Mouse (Mus musculus) embryonic facial prominence, embryonic 13.5 days (tissue): ENCODE results near the gene Serpinf2. TPM values are rescaled to one million over a fixed set of nuclear protein-coding genes. Genes with fewer than 3 reads are reported as not detected.
A peak's percentile ranks its signal among the peaks of the same experiment; 100 is the strongest.

Experiments used
- ATAC-seq: fragments of 200-750 bp; cut with Nextera tagmentation; 2 replicates; pipeline ENCODE4 v1.8.0; 2017; ENCODE audit warnings: low read depth; ENCODE audit not compliant: insufficient number of reproducible peaks, insufficient read depth, low FRiP score, low TSS enrichment
- H3K27ac ChIP-seq: fragments of 300-500 bp; sonication (generic); 2 replicates; pipeline ENCODE4 v1.5.1; 2015; ENCODE audit warnings: moderate library complexity, mild to moderate bottlenecking, inconsistent platforms
- H3K27me3 ChIP-seq: fragments of 300-500 bp; sonication (generic); 2 replicates; pipeline ENCODE4 v1.6.1; 2015; ENCODE audit warnings: mild to moderate bottlenecking, inconsistent platforms
- H3K36me3 ChIP-seq: fragments of 300-500 bp; sonication (generic); 2 replicates; pipeline ENCODE4 v1.6.1; 2015; ENCODE audit warnings: mild to moderate bottlenecking, inconsistent platforms
- H3K4me1 ChIP-seq: fragments of 300-500 bp; sonication (generic); 2 replicates; pipeline ENCODE4 v1.6.1; 2015; ENCODE audit warnings: inconsistent platforms
- H3K4me2 ChIP-seq: fragments of 300-500 bp; sonication (generic); 2 replicates; pipeline ENCODE4 v1.6.1; 2015; ENCODE audit warnings: moderate library complexity, mild to moderate bottlenecking, inconsistent platforms
- H3K4me3 ChIP-seq: fragments of 300-500 bp; sonication (generic); 2 replicates; pipeline ENCODE4 v1.5.1; 2015; ENCODE audit warnings: mild to moderate bottlenecking, inconsistent platforms
- H3K9ac ChIP-seq: fragments of 300-500 bp; sonication (generic); 2 replicates; pipeline ENCODE4 v1.6.1; 2015; ENCODE audit warnings: mild to moderate bottlenecking, inconsistent platforms
- H3K9me3 ChIP-seq: fragments of 300-500 bp; sonication (generic); 2 replicates; pipeline ENCODE4 v1.6.1; 2016; ENCODE audit warnings: inconsistent platforms
- WGBS: fragments of 180-500 bp; shearing (Covaris S2); methylation state at CpG from one replicate; pipeline ENCODE4 v1.1.7; 2015; ENCODE audit warnings: mixed read lengths; 5-methylcytosine and 5-hydroxymethylcytosine counted together
- polyA plus RNA-seq: library from polyadenylated mRNA; unstranded; fragments of >200 nt; fragmentation: Nextera tagmentation; extraction: Ambion mirVana; gene quantifications from 2 replicates; pipeline ENCODE4 v1.2.1, GENCODE M21; 2015

Gene Serpinf2
- polyA plus RNA-seq: 0.13 and 6.7 TPM in 2 replicates

- Histone ChIP-seq H3K9ac (no peak within 1 kb of the TSS), H3K27ac (no peak within 1 kb of the TSS), H3K4me2 (no peak within 1 kb of the TSS), H3K36me3 (peaks cover 36% of the 10 kb centered on the region), H3K4me3 (no peak within 1 kb of the TSS), H3K9me3 (no peaks in the 10 kb centered on the region), H3K27me3 (no peaks in the 10 kb centered on the region), H3K4me1 (no peaks in the 10 kb centered on the region)
- WGBS: 88% methylated on average over 6 of the region's 6 CpGs
- no peak for ATAC-seq
Measured at GRCm38 (mm10) chr11:75439363-75439762, at the start of gene Serpinf2. Gene Serpinf2, minus strand, starts transcription at chr11:75439591.

- Histone ChIP-seq H3K36me3 (peaks cover 32% of the 10 kb centered on the region), H3K9ac (peak overlapping the region; percentile 99), H3K4me2 (peak overlapping the region; percentile 94), H3K9me3 (no peaks in the 10 kb centered on the region), H3K27me3 (no peaks in the 10 kb centered on the region), H3K4me3 (peak overlapping the region; percentile 98), H3K4me1 (peaks cover 15% of the 10 kb centered on the region), H3K27ac (peak overlapping the region; percentile 30; the same call in 1 of the 2 replicates)
- no peak for ATAC-seq
- 17% methylated on average over 6 of the region's 6 CpGs for WGBS
Measured at GRCm38 (mm10) chr11:75487496-75487895, 48.1 kb upstream of the Serpinf2 start.

GRCm38 (mm10) chr11:75486601-75487285 is 47.4 kb upstream of the Serpinf2 start, which contains the start of gene Prpf8:
Gene Prpf8, plus strand, starts transcription at chr11:75486816.
- H3K36me3 ChIP-seq: peaks cover 25% of the 10 kb centered on the region
- ATAC-seq: peak; percentile 98
- H3K4me1 ChIP-seq: peaks cover 15% of the 10 kb centered on the region
- no peaks in the 10 kb centered on the region for H3K9me3 ChIP-seq
- WGBS: under 1% methylated on average over 52 of the region's 52 CpGs
- H3K4me2 ChIP-seq: peak within 1 kb of the TSS; percentile 94
- H3K27ac ChIP-seq: peak within 1 kb of the TSS; percentile 75
- peak within 1 kb of the TSS; percentile 99 for H3K9ac ChIP-seq
- H3K4me3 ChIP-seq: peak within 1 kb of the TSS; percentile 98
- no peaks in the 10 kb centered on the region for H3K27me3 ChIP-seq

- ATAC-seq: 0 out of 2 replicates have a peak, but pooled peaks have one; percentile 12
- peaks cover 19% of the 10 kb centered on the region for H3K36me3 ChIP-seq
- peak overlapping the region; percentile 98 for H3K4me3 ChIP-seq
- no peak overlapping the region for H3K9ac ChIP-seq
- H3K4me2 ChIP-seq: peak overlapping the region; percentile 94
- no peak overlapping the region for H3K27ac ChIP-seq
- 21% methylated on average over 3 of the region's 3 CpGs for WGBS
- peaks cover 15% of the 10 kb centered on the region for H3K4me1 ChIP-seq
- H3K27me3 ChIP-seq: no peaks in the 10 kb centered on the region
- H3K9me3 ChIP-seq: no peaks in the 10 kb centered on the region
Measured at GRCm38 (mm10) chr11:75486192-75486591, 46.8 kb upstream of the Serpinf2 start.

GRCm38 (mm10) chr11:75473376-75473775 is 34.0 kb upstream of the Serpinf2 start:
- Histone ChIP-seq H3K27me3 (no peaks in the 10 kb centered on the region), H3K4me3 (no peak overlapping the region), H3K36me3 (no peaks in the 10 kb centered on the region), H3K4me1 (peaks cover 6% of the 10 kb centered on the region; the same call in 1 of the 2 replicates), H3K9me3 (no peaks in the 10 kb centered on the region), H3K9ac (no peak overlapping the region), H3K27ac (no peak overlapping the region), H3K4me2 (no peak overlapping the region)
- WGBS: 63% methylated on average over 7 of the region's 7 CpGs
- ATAC-seq: no peak

- no peak overlapping the region for H3K27ac ChIP-seq
- no peak for ATAC-seq
- 83% methylated on average over 11 of the region's 11 CpGs for WGBS
Measured at GRCm38 (mm10) chr11:75472469-75473081, 33.2 kb upstream of the Serpinf2 start.

GRCm38 (mm10) chr11:75470675-75471074 is 31.3 kb upstream of the Serpinf2 start:
- H3K4me3 ChIP-seq: no peak overlapping the region
- H3K27ac ChIP-seq: no peak overlapping the region
- H3K36me3 ChIP-seq: peaks cover 3% of the 10 kb centered on the region; the same call in 1 of the 2 replicates
- no peak overlapping the region for H3K4me2 ChIP-seq
- H3K9ac ChIP-seq: no peak overlapping the region
- H3K9me3 ChIP-seq: no peaks in the 10 kb centered on the region
- H3K27me3 ChIP-seq: no peaks in the 10 kb centered on the region
- H3K4me1 ChIP-seq: peaks cover 17% of the 10 kb centered on the region
- no peak for ATAC-seq
- WGBS: 75% methylated on average over 3 of the region's 3 CpGs

More at GRCm38 (mm10) chr11:75472469-75473081, 33.2 kb upstream of the Serpinf2 start:
- Histone ChIP-seq H3K9ac (no peak overlapping the region), H3K9me3 (no peaks in the 10 kb centered on the region), H3K36me3 (no peaks in the 10 kb centered on the region), H3K4me3 (no peak overlapping the region), H3K4me1 (peaks cover 14% of the 10 kb centered on the region), H3K4me2 (no peak overlapping the region), H3K27me3 (no peaks in the 10 kb centered on the region)

GRCm38 (mm10) chr11:75469261-75469660 is 29.9 kb upstream of the Serpinf2 start:
- 91% methylated on average over 4 of the region's 4 CpGs for WGBS
- no peak overlapping the region for H3K4me3 ChIP-seq
- no peaks in the 10 kb centered on the region for H3K27me3 ChIP-seq
- H3K9me3 ChIP-seq: no peaks in the 10 kb centered on the region
- peaks cover 17% of the 10 kb centered on the region for H3K4me1 ChIP-seq
- peaks cover 11% of the 10 kb centered on the region for H3K36me3 ChIP-seq
- H3K9ac ChIP-seq: no peak overlapping the region
- H3K4me2 ChIP-seq: no peak overlapping the region
- ATAC-seq: no peak
- no peak overlapping the region for H3K27ac ChIP-seq

- peaks cover 21% of the 10 kb centered on the region for H3K4me1 ChIP-seq
- H3K27me3 ChIP-seq: no peaks in the 10 kb centered on the region
- peak overlapping the region; percentile 78 for H3K4me2 ChIP-seq
- H3K9ac ChIP-seq: peak overlapping the region; percentile 80
- H3K27ac ChIP-seq: peak overlapping the region; percentile 70
- ATAC-seq: no peak; the same call in 1 of the 2 replicates
- H3K9me3 ChIP-seq: no peaks in the 10 kb centered on the region
- 68% methylated on average over 7 of the region's 7 CpGs for WGBS
- H3K4me3 ChIP-seq: peak overlapping the region; percentile 52
- H3K36me3 ChIP-seq: peaks cover 11% of the 10 kb centered on the region
Measured at GRCm38 (mm10) chr11:75468410-75468809, 29.0 kb upstream of the Serpinf2 start.

GRCm38 (mm10) chr11:75467512-75468215 is 28.3 kb upstream of the Serpinf2 start:
- Histone ChIP-seq H3K4me2 (peak overlapping the region; percentile 78), H3K9me3 (no peaks in the 10 kb centered on the region), H3K4me3 (peak overlapping the region; percentile 52), H3K9ac (peak overlapping the region; percentile 80), H3K4me1 (peaks cover 28% of the 10 kb centered on the region), H3K27me3 (no peaks in the 10 kb centered on the region), H3K27ac (peak overlapping the region; percentile 70), H3K36me3 (peaks cover 11% of the 10 kb centered on the region)
- peak; percentile 69; the same call in 1 of the 2 replicates for ATAC-seq
- 20% methylated on average over 19 of the region's 19 CpGs for WGBS

GRCm38 (mm10) chr11:75466731-75467505 is 27.5 kb upstream of the Serpinf2 start:
- H3K9me3 ChIP-seq: no peaks in the 10 kb centered on the region
- no peak overlapping the region for H3K4me3 ChIP-seq
- no peak overlapping the region for H3K9ac ChIP-seq
- H3K4me2 ChIP-seq: no peak overlapping the region; the same call in 1 of the 2 replicates
- H3K27me3 ChIP-seq: no peaks in the 10 kb centered on the region
- ATAC-seq: no peak
- WGBS: 95% methylated on average over 4 of the region's 4 CpGs
- no peak overlapping the region; the same call in 1 of the 2 replicates for H3K27ac ChIP-seq
- peaks cover 11% of the 10 kb centered on the region for H3K36me3 ChIP-seq
- peaks cover 36% of the 10 kb centered on the region for H3K4me1 ChIP-seq
